Mouse (Mus musculus): Measurements from ENCODE around the gene Rgma.

Rgma gene

DNA sequence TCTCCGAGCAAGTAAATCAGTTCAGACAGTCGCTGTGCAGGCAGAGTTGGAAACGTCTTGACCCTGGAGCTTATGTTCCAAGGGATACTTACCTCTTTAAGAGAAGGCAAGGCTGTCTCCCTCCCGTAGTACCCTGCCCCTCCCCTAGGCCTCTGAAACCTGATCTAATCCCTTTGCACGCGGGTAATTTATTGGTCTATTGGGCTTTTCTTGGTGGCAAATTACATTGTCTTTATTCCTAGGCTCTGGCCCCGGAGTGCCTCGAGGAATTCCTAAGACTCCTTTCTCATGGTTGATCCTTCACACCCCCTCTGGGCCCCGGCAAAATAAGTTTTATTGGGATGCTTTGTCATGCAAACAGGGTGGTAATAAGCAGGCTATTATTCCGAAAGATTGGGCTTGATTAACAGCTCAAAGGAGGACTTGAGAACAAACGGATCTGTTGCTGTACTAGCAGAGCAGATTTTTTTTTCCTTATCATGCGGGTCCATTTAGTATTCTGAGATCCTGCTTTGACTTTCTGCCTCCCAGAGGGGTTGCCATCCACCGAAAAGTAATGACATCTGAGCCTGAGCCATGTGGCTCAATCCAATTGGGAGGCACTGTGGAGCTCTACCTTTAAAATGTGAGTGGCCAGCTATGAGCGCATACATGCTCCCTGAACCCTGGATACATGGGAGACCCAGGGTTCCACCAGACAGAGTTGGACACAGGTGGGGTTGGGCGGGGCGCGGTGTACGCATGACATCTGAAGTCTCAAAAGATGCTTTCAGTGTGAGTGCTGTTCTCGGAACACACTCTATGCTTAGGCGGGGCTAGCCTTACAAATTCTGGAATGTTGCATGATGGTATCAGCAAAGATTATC is 25.0 kb downstream of the Rgma start:
- no peak for DNase-seq (ENCODE audit: low spot score in 2 of 2)

- DNase-seq (ENCODE audit: low spot score in 2 of 2): no peak
These were observed 26.8 kb downstream of the Rgma start for GRCm38 (mm10) chr7:73402106-73402505.

- no peak for DNase-seq (ENCODE audit: low spot score in 2 of 2)
These were observed 27.4 kb downstream of the Rgma start for GRCm38 (mm10) chr7:73402671-73403070.

GRCm38 (mm10) chr7:73403538-73403937 is 28.2 kb downstream of the Rgma start:
- no peak for DNase-seq (ENCODE audit: low spot score in 2 of 2)

DNA sequence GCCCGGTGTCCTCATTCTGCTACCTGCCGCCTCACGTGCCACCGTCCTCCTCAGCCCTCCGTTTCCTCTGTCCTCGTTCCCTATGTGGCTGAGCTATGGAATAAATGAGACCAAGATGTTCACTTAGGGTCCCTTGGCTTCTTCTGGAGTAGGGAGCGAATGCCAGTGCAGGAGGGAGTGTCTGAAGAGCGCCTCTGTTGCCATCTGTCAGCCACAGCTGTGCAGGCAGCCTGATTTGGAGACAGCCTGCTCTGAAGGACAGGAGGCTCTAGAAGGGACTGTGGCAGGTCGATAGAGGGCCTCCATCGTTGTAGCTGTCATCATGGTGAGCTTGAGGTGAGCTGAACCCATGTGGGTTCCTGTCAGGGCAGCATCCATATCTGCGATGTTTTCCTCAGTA is 30.2 kb downstream of the Rgma start:
- DNase-seq (ENCODE audit: low spot score in 2 of 2): no peak

GRCm38 (mm10) chr7:73411523-73411922 is 36.2 kb downstream of the Rgma start:
- DNase-seq (ENCODE audit: low spot score in 2 of 2): no peak

DNA sequence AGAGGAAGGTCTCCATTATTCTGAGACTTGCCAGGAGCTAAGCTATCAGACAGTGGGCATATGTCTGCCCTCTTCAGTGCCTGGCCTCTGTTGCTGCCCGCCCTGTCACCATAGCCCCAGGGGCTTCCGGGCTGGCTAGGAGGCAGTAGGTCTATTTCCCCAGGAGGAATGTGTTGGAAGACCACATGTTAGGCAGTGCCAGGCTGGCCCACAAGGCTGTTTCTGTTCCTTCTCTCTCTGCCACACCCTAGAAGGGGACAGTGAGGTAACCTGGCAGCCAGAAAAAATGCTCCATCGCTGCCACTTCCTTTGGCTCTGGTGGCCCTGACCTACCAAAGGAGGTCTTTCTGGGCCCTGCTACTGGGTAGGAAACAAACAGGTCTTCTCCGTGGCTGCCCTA is 36.7 kb downstream of the Rgma start:
- no peak for DNase-seq (ENCODE audit: low spot score in 2 of 2)

- no peak for DNase-seq (ENCODE audit: low spot score in 2 of 2)
These were observed 37.1 kb downstream of the Rgma start for GRCm38 (mm10) chr7:73412419-73412818.

- DNase-seq (ENCODE audit: low spot score in 2 of 2): no peak
These were observed 38.9 kb downstream of the Rgma start for GRCm38 (mm10) chr7:73414192-73414591.

GRCm38 (mm10) chr7:73419375-73419774 is 44.1 kb downstream of the Rgma start:
- no peak for DNase-seq (ENCODE audit: low spot score in 2 of 2)

DNA sequence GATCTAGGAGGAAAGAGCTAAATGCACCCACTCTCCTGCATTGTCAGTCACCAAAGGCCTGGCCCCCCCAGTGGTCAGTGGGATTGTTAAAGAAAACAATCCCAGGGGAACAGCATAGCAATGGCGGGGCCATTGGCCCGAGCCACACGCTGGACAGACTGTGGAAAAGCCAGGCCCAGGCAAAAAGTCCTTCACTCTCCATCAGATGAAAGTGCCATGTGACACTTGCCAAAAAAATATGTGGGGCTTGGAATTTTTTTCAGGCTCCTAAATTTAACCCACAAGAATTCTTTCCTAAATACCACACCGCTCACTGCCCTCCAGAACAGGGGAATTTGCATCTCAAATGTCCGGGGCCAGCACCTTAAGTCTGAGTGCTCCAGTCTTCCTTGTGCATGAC is 45.5 kb downstream of the Rgma start:
- no peak for DNase-seq (ENCODE audit: low spot score in 2 of 2)

DNA sequence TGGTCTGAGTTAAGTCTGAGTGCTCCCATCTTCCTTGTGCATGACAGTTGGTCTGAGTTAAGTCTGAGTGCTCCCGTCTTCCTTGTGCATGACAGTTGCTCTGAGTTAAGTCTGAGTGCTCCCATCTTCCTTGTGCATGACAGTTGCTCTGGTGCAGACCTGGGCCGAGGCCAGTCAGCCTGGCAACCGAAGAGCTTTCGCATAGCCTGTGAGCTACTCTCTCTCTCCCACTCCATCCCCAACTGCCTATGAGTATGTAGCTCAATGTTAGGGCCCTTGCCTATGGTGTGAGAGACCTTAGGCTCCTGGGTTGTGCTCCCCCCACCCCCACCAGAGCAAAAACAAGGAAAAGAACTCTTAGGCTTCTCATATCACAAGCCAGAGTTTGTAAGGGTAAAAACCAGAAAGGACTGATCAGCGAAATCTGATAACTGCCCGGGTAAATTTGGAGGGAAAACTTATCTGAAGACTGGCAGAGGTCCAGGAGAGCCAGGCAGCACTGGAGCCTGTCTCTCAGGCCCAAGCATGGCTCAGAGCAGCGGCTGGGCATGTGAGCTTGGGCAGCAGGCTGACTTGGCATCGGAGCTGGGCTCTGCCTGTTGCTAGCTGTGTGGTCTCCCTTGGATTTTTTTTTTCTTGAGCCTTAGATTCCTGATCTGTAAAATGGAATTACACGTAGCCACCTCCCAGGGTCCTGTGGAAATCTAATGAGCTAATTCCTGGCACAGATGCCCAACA is 46.1 kb downstream of the Rgma start:
- DNase-seq (ENCODE audit: low spot score in 2 of 2): no peak

DNA sequence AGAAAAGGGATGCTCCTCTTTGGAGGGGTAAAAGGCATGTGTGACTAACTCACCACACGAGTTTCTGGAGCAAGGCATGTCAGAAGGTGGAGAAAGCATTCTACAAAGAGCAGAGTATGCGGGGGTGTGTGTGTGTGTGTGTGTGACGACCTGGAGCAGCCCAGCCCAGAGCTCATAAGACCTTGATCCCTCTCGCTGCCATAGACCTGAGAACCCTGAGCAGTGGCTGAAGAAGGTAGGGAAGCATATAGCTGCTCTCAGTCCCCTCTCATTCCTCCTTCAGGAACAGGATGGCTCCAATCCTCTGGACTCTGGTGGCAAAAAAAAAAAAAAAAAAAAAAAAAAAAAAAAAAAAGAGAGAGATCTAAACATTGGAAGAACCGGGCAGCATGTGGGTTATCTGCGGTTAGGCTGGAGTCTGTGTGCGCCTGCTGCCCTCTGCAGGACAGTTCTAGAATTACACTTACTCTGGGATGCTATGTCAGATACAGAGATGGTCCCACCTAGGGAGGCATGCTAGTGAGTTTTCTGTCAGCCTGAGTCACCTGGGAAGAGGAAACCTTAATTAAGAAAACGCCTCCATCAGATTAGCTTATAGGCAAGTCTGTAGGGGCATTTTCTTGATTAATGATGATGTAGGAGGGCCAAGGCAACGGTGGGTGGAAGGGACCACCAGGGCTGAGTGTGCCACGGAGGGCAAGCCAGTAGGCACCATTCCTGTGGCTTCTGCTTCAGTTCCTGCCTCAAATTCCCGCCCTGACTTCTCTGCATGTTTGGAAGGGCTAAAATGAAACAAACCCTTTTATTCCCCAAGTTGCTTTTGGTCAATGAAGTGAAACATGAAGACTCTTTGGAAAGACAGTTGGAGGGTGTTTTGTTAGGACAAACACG is 47.2 kb downstream of the Rgma start:
- peak; percentile 74 to 85 for DNase-seq (ENCODE audit: low spot score in 2 of 2)

DNA sequence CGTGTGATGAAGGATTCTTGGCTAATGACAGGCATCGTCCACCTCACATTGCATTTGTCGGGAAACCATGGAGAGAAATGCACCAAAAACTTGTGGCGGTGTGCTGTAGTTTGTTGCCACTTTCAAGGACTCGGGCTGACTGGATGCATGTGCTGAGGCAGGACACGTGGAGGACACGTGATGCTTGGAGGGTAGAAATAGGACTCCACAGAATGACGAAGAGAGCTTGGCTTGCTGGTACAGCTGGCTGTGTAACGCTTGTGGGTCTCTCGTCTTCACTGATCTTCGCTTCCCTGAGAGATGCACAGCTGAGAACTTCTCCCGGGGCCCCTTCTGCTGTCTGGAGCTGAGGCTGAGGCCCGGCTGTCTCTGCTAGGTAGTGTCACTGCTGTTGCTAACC is 47.9 kb downstream of the Rgma start:
- no peak for DNase-seq (ENCODE audit: low spot score in 2 of 2)

GRCm38 (mm10) chr7:73424243-73424642 is 48.9 kb downstream of the Rgma start:
- DNase-seq (ENCODE audit: low spot score in 2 of 2): no peak

DNA sequence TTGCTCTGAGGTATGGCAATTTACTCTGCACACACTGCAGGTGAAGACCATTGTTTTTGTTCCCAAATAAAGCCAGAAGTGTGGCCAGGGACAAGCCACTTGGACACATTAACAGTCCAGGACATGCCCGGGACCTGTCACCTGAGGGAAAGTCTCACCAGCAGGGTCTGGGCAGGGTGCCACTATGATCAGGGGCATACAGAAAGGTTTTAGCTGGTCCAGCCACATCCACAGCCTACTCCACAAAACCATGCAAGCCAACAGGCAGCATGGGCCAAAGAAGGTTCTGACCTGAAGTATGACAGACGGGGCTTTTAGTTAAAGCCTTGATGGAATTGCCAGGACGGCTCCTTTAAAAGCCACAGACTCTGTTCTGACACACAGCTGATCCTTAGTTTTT is 49.4 kb downstream of the Rgma start:
- DNase-seq (ENCODE audit: low spot score in 2 of 2): no peak

DNA sequence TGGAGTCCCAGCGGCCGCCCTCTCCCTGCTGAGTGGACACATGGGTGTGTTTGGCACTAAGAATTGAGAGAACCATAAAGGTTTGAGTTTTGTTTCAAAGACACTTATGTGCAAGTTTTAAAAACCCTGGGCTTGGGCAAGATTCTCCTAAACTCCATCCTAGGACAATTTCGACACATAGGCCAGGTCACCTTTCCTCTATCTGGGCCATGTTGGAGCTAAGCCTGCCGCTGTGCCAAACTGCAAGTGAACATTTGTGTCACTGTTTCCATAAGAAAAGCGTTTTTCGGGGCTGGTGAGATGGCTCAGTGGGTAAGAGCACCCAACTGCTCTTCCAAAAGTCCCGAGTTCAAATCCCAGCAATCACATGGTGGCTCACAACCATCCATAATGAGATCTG is 50.1 kb downstream of the Rgma start:
- DNase-seq (ENCODE audit: low spot score in 2 of 2): no peak

GRCm38 (mm10) chr7:73426235-73426634 is 50.9 kb downstream of the Rgma start:
- no peak for DNase-seq (ENCODE audit: low spot score in 2 of 2)

DNA sequence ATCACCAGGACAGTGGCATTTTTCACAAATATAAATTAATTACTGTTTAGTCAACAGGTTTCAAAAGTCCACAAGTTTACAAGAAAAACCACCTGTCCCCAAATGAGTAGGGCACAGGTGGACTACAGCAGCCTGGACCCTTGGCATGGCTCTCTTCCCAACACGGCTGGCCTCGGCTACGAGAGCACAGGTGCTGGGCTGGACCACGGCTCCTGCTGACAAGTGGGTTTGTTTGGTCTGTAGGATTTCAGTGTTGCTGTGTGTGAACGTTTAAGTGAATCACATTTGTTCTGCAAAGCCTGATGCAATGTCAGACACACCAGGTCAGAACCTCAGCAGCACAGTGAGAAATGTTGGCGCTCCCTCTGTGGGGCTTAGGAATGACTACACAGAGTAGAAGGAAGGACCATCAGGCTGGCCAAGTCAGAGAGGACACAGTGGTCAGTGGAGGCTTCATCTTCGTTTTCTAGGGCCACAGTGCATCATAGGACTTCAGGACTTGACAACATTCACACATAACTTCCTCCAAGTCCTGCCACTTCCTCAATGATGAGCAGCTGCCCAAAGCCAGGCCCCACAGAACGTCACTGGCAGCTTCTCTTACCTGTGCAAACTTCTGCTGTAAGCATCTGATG is 51.6 kb downstream of the Rgma start:
- no peak for DNase-seq (ENCODE audit: low spot score in 2 of 2)

- DNase-seq (ENCODE audit: low spot score in 2 of 2): no peak
These were observed 52.5 kb downstream of the Rgma start for GRCm38 (mm10) chr7:73427794-73428193.

DNA sequence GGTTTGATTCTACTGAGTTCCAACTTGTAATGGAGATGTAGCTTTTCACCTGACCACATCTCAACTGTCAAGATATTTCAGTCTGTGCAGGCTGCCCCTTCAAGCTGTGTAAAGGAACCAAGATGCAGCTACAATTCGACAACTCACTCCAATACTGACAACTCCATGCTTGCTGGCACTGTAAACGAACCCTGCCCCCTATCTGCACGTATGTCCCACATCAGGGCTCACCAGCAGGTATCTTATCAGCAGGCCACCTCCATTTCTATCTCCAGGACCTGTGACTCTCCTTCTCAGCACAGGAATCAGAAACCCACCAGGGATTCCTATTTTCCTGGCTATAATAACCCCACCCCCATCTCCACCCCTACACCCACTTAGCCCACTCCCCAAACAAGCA is 53.2 kb downstream of the Rgma start:
- DNase-seq (ENCODE audit: low spot score in 2 of 2): no peak

All from frontal cortex, postnatal 25 days (tissue).